Mouse (Mus musculus) T-helper 2 cell (primary cell): ENCODE results near the gene Kcnq5.

ENCODE experiments used
- in situ Hi-C: fragments of 300-600 bp; cut with MboI, MseI; formaldehyde crosslinking; loops from one replicate; pipeline ENCODE4 v1.15.1; 2025; ENCODE audit warnings: high pct_unique_total_duplicates

Kcnq5 gene

GRCm38 (mm10) chr1:21499815-21500534 is 461.8 kb downstream of the Kcnq5 start:
- in situ Hi-C loops: no loop called here

GRCm38 (mm10) chr1:21496307-21496706 is 465.4 kb downstream of the Kcnq5 start:
- in situ Hi-C loops: no loop called here

GRCm38 (mm10) chr1:21488645-21489044 is 473.1 kb downstream of the Kcnq5 start:
- in situ Hi-C loops: no loop called here

- in situ Hi-C loops: no loop called here
These were observed 475.5 kb downstream of the Kcnq5 start for GRCm38 (mm10) chr1:21486266-21486665.

GRCm38 (mm10) chr1:21469311-21469710 is 492.4 kb downstream of the Kcnq5 start:
- in situ Hi-C loops: no loop called here

- in situ Hi-C loops: no loop called here
These were observed 495.3 kb downstream of the Kcnq5 start for GRCm38 (mm10) chr1:21466431-21466830.

GRCm38 (mm10) chr1:21460941-21461689 is 500.6 kb downstream of the Kcnq5 start:
- in situ Hi-C loops: no loop called here

- in situ Hi-C loops: no loop called here
These were observed 503.2 kb downstream of the Kcnq5 start for GRCm38 (mm10) chr1:21458581-21458980.

- in situ Hi-C loops: no loop called here
These were observed 505.8 kb downstream of the Kcnq5 start for GRCm38 (mm10) chr1:21455971-21456370.

- in situ Hi-C loops: loop anchor here (25.0 kb wide), 1 partner anchor 1089 kb away; no protein-coding TSS in a partner anchor
These were observed 513.5 kb downstream of the Kcnq5 start for GRCm38 (mm10) chr1:21448227-21448626.

- in situ Hi-C loops: loop anchor here (25.0 kb wide), 1 partner anchor 1101 kb away; no protein-coding TSS in a partner anchor
These were observed 525.0 kb downstream of the Kcnq5 start for GRCm38 (mm10) chr1:21436753-21437152.

- in situ Hi-C loops: loop anchor here (25.0 kb wide), 1 partner anchor 1102 kb away; no protein-coding TSS in a partner anchor
These were observed 526.9 kb downstream of the Kcnq5 start for GRCm38 (mm10) chr1:21434853-21435252.

GRCm38 (mm10) chr1:21431666-21432065 is 530.1 kb downstream of the Kcnq5 start:
- in situ Hi-C loops: loop anchor here (25.0 kb wide), 1 partner anchor 1106 kb away; no protein-coding TSS in a partner anchor

- in situ Hi-C loops: loop anchor here (25.0 kb wide), 1 partner anchor 1109 kb away; no protein-coding TSS in a partner anchor
These were observed 533.7 kb downstream of the Kcnq5 start for GRCm38 (mm10) chr1:21428079-21428478.

- in situ Hi-C loops: loop anchor here (25.0 kb wide), 1 partner anchor 1112 kb away; no protein-coding TSS in a partner anchor
These were observed 536.1 kb downstream of the Kcnq5 start for GRCm38 (mm10) chr1:21425654-21426053.

- in situ Hi-C loops: no loop called here
These were observed 542.4 kb downstream of the Kcnq5 start for GRCm38 (mm10) chr1:21419370-21419769.

- in situ Hi-C loops: no loop called here
These were observed 549.6 kb downstream of the Kcnq5 start for GRCm38 (mm10) chr1:21412197-21412555.

GRCm38 (mm10) chr1:21411331-21412196 is 550.2 kb downstream of the Kcnq5 start:
- in situ Hi-C loops: no loop called here

- in situ Hi-C loops: loop anchor here (5.0 kb wide), 2 partner anchors 565 to 865 kb away; no protein-coding TSS in a partner anchor
These were observed 554.5 kb downstream of the Kcnq5 start for GRCm38 (mm10) chr1:21407266-21407665.

- in situ Hi-C loops: no loop called here
These were observed 558.9 kb downstream of the Kcnq5 start for GRCm38 (mm10) chr1:21402804-21403203.

GRCm38 (mm10) chr1:21391138-21391671 is 570.5 kb downstream of the Kcnq5 start:
- in situ Hi-C loops: no loop called here
